Mouse (Mus musculus): ENCODE results near the gene Iqschfp.

The Iqschfp gene

DNA sequence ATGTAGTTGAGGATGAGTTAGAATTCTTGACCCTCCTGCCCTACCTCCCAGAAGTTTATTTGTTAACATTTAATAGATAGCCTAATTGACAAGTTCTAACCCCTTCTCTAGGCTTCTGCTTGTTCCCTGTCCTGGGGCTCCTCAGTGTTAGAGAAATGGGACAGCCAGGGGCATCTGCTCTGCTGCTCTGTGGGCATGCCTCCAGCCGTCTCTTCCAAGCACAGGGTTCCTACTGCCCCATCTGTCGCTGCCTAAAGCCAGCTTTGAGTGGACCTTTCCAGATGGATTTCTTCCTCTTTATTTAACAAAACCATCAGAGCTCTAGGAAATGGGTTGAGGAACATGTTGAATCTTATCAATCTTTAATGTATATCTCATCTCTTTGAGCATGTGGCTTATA is 529.8 kb downstream of the Iqschfp start:
- in situ Hi-C loops (cut with MboI), result no loop called here

GRCm38 (mm10) chr3:68428081-68428480 is 536.0 kb downstream of the Iqschfp start:
- in situ Hi-C loops (cut with MboI), result no loop called here

- in situ Hi-C loops (cut with MboI), result no loop called here
These were observed 542.4 kb downstream of the Iqschfp start for GRCm38 (mm10) chr3:68434435-68434834.

- in situ Hi-C loops (cut with MboI), result no loop called here
These were observed 542.9 kb downstream of the Iqschfp start for GRCm38 (mm10) chr3:68434897-68435296.

GRCm38 (mm10) chr3:68448480-68448879 is 556.4 kb downstream of the Iqschfp start:
- in situ Hi-C loops (cut with MboI), result no loop called here

DNA sequence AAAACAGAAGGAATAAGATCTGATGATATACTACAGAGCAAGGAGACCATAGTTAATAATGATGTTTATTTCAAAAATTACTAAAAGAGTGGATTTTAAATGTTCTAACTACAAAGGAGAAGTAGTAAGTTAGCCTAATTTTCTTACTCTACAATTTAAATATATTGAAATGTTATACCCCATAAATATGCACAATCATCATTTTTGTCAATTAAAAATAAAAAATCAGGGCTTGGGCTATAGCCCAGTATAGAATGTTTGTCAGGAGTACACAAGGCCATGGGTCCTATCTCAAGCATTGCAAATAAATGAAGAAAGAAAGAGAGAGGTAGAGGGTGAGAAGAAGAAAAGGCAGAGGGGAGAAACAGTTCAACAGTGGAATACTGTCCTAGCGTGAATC is 559.6 kb downstream of the Iqschfp start:
- in situ Hi-C loops (cut with MboI), result no loop called here

GRCm38 (mm10) chr3:68453266-68453665 is 561.2 kb downstream of the Iqschfp start:
- in situ Hi-C loops (cut with MboI), result no loop called here

GRCm38 (mm10) chr3:68453719-68454455 is 561.9 kb downstream of the Iqschfp start:
- in situ Hi-C loops (cut with MboI), result no loop called here

DNA sequence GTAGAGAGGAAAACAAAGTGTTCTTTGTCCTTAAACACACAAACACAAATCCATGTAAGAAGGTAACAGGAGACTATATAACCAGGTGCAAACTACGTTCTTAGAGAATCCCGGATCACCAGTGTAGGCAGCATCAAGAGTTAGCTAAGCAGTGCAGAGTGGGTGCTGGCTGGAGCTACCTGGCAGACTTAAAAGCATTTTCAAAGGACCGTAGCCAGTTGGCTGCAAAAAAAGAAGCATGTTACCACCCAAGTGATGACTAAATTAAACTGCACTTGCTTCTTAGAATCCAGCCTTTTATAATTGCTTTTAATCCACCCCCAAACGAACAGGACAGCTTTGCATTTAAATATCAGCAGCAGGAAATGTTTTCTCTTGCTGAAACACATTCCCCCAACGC is 574.6 kb downstream of the Iqschfp start:
- in situ Hi-C loops (cut with MboI), result no loop called here

DNA sequence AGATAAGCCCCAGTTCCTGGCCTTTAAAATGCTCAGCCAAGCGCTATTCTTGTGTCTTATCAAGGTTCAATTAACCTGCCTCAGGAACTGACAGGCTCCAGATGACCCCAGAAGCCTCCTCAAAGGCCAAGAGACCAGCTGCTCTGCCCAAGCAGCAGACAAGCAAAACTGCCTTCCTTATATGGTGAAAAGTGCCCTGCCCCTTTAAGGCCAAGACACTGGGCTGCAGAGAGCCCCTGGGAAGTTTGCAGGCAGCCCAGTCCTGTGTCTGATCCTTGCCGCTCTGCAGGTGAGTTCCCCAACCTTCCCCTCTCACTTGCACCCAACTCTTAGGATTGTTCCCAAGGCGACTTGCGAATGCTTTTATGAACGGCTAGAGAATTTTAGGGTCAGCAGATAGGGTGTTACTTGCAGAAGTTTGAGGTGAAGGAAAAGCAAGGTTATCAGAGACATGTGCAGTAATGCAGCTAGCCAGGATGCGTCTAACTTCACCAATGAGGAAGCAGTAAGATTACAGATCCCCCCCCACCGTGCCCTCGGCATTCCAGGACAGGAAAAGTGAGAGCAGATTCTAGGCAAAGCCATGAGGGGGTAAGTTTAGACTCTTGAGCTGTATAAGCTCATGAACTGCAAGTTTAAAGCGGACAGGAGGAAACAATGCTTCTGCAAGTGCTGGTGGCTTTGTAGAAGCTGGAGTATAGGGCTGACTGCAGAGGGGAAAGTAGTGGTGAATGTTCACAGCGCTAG is 576.1 kb downstream of the Iqschfp start:
- in situ Hi-C loops (cut with MboI), result no loop called here

DNA sequence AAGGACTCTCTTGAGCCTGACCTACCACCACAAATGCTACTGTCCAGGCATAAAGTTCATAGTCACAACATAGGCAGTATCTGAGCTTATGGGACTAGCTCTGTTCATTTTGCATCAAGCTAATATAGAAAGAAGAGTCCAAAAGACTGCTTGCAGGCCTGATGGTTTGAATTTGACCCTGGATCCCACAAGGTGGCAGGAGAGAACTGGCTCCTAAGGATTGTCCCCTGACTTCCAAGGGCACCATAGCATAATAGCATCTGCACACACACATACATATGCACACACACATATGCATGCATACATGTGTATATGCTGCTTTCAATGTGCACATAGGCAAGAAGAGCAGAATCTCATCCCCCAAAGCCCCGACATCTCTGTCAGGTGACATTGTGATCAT is 577.6 kb downstream of the Iqschfp start:
- in situ Hi-C loops (cut with MboI), result no loop called here

GRCm38 (mm10) chr3:68470061-68470460 is 578.0 kb downstream of the Iqschfp start:
- in situ Hi-C loops (cut with MboI), result no loop called here

DNA sequence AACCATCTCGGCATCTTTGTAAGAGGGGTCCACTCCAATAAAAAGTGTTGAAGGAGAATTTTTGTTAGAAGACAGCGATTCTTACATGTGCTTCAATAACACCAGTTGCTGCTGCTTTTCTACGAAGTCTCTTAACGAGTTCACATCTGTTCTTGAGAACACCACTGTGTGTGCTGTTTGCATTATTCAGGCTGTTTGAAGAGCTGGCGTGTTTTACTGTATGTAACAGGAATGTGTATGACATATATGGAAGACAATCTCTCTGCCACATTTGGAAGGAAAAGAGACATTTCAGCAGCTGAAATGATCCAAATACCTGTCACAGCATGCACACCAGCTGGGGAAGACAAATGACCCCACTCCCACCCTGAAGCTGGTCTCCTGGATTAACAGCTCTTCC is 578.6 kb downstream of the Iqschfp start:
- in situ Hi-C loops (cut with MboI), result no loop called here

DNA sequence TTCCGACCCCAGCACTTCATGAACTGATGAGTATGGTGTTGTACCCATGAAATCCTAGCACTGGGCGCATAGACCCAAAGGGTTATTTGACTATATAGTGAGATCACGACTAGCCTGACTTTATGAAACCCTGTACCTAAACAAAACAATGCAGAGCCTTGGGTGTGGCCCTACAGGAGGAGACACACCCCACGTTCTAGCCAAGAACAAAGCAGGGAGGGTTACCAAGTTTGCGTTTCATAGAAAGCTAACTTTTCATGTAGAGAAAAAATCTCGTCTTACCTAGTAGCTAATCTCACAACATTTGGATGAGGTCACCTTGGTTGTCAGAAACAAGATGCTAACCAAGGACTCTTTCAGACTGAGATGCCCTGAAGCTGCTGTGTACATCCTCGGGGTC is 584.3 kb downstream of the Iqschfp start:
- in situ Hi-C loops (cut with MboI), result no loop called here

DNA sequence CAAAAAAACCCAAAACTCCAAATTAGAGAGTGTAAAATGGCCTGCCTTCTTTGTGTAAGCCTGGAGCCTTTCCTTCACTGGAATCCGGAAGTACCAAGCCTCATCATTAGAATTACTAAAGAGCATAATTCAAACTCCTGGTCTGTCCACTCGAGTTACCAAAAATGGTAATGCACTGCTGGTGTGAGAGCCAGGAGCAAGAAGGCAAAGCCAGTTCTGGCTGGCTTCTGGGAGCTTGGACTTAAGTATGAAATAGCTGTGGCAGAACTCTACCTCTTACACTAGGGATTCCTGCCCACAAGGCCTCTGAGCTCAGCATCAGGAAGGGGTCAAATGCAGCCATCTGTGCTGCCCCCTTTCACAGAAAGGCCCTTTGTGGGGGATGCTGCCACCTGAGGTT is 585.4 kb downstream of the Iqschfp start:
- in situ Hi-C loops (cut with MboI), result no loop called here

DNA sequence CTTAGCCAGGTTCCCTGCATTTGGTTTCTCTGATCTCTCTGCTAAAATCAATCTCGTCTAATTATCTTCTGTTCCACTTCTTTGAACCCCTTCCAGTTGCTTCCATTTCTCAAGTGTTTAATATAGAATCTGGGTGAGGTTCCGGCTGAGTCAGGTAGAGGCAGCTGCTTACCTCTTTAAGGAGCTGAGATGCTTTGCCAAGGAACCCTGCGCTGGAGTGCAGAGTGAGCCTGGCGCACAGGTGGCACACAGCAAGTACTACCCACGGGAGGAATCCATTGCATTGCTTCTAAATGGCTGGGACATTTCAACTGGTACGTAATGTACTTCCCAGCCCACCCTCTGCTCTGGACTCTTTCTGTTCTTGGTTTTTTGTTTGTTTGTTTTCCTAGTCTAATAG is 587.2 kb downstream of the Iqschfp start:
- in situ Hi-C loops (cut with MboI), result no loop called here

- in situ Hi-C loops (cut with MboI), result no loop called here
These were observed 591.5 kb downstream of the Iqschfp start for GRCm38 (mm10) chr3:68483517-68483916.

DNA sequence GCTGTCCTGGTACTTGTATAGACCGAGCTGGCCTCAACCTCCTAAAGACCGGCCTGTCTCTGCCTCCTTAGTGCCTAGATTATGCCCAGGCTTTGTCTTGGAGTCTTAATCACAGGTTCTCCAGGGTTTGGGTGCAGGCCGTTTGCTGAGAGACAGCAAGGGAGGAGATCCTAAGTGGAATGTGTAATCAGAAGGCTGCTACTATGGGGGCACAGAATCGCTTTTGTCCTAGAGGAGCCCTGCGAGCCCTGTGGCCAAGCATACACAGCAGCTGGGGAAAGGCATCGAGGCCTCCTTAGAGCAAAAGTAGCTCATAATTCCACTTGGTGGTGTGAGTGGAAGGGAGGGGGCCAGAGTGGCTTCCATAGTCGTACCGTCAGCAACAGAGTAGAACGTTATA is 592.0 kb downstream of the Iqschfp start:
- in situ Hi-C loops (cut with MboI), result no loop called here

DNA sequence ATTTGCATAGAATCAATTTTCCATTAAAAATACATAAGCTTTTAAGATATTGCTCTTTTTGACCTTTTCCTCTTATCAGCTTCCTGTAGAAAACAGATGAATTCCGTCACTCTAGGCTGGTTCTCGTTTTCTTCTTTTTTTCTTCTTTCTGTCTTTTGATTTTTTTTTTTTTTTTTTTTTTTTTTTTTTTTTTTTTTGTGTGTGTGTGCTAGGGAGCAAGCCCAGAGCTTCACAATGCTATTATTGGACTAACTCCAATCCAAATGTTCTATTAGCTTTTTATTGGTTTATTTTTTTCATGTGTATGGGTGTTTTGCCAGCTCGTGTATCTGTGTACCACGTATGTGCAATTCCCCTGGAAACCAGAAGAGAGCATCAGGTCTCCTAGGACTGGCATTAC is 592.5 kb downstream of the Iqschfp start:
- in situ Hi-C loops (cut with MboI), result no loop called here

GRCm38 (mm10) chr3:68487621-68488020 is 595.6 kb downstream of the Iqschfp start:
- in situ Hi-C loops (cut with MboI), result no loop called here

DNA sequence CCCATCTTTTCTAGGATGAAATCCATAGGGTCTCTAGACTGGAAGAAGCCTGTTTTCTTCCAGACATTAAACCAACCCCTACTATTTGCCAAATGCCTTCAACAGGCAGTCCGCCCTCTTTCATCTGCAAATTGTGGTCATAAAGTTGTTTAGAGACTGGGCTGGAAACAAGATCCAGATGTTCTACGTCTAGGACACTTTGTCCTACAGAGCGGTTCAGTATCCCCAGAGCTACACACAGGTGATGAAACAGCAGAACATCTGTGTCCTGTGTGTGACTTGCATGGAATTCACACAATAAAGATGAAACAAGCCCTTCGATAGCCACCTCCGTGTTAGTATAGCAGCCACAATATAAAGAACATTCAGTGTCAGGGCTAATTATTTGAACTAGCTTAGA is 596.3 kb downstream of the Iqschfp start:
- in situ Hi-C loops (cut with MboI), result no loop called here

- in situ Hi-C loops (cut with MboI), result no loop called here
These were observed 599.5 kb downstream of the Iqschfp start for GRCm38 (mm10) chr3:68491516-68491915.

GRCm38 (mm10) chr3:68492066-68492465 is 600.0 kb downstream of the Iqschfp start:
- in situ Hi-C loops (cut with MboI), result no loop called here

DNA sequence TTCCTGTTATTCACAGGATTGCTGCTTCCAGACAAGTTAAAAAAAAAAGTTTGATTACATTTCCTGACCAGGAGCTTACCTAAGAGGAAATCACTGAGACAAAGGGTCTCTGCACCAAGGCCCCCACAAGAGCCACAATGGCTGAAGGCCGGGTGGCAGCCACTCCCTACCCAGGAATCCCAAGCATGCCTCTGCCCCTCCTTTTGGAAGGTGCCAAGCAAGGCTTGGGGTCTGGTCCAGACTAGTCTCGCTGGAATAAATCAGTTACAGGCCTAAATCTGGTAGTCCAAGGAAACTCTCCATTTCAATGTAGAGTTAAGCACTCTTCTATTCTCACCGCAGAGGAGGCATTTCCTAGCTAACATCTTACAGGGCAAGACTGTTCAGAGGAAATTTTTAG is 600.5 kb downstream of the Iqschfp start:
- in situ Hi-C loops (cut with MboI), result no loop called here

All from mature B cell (primary cell).